Mouse (Mus musculus): ENCODE results near the gene Gm42417. TPM values are rescaled to one million over a fixed set of nuclear protein-coding genes. Genes with fewer than 3 reads are reported as not detected.

Gene Gm42417
- total RNA-seq, 2 experiments from 2014 or later = not detected

DNA sequence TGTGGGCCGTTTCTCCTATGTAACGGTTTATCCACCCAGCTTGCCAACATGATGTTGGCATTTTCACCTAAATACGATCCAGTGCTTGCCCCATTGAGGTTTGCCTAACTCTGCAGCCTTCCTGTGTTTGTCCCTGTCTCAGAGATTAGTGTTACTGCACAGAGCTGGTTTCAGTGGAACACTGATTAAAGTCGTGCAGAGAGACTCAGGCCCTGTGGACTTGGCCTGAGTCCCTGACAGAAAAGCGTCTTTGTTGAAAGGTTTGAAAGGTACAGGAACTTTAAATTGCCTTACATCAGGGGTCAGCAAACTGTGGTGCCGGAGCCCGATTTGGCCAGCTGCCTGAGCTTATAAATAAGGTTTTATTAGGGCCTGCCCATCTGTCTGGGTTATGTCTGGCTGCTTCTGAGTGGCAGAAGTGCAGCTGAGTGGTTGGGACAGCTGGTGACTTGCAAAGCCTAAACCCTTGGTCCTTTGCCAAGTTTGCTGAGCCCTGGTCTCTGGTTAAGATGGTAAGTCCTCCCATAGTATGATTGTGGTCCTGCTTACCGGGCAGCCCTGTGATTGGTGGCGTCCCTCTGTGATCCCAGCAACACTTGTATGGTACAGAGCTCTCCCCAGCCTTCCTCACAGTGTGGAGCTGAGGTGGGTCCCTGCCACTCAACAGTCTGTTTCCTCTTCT, 15.8 kb downstream of the Gm42417 start:
- peak in 1 of 2 experiments; percentile 9 for DNase-seq (ENCODE audit: low spot score in 2 of 2)

DNA sequence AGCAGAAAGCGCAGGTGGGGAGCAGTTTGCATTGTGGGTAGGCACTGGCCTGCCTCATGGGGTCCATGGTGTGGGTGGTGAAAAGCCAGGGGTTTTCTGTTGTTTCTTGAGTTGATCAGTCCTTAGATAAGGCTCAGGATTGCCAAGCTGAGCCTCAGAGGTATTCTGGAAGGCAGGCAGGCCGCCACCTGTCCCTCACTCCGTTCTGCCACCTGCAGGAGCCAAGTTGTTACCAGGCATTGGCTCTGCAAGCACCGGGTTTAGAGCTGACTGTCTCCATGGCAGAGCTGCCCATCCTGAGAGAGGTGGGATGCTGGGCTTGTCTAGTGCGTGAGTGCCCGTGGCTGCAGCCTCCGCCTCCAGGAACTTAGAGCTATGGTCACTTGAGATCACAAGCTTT, 17.0 kb downstream of the Gm42417 start:
- DNase-seq (ENCODE audit: low spot score in 2 of 2) = no peak

DNA sequence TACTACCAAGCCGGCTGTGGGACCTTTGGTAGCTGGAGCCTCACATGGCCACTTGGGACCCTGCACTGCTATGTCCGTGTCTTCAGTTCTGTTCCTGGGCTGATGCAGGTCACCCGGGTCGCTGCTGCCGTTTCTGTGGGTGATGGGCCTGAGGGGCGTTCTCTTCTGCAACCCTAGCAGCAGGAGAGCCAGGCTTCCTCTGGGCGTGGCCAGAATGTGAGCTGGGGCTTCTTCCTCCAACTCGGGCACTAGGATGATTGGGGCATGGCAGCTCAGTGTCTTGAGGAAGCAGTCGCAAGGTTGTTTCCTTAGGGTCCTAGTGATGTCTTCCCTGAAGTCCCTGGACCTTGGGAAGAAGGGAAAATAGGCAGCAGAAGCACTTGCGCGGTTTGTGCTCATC, 19.6 kb downstream of the Gm42417 start:
- no peak for DNase-seq (ENCODE audit: low spot score in 2 of 2)

DNA sequence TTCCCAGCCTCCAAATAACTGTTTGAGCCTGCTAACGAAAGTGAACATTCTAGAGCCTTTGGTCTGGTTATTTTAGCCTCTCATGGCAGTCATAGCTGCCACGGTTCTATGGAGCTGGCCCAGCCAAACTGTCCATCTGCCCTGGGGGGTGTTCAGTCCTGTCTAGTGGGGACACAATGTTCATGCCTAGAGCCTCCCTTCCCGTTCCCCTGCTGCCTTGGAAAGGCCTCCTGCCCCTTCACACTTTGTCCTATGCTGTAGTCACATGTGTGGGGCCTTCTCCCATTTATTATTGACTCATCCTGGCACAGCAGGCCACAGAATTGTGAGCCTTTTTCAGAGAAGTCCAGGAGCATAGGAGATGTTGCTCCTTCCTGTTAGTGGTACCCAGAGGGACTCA, 21.0 kb downstream of the Gm42417 start:
- no peak for DNase-seq (ENCODE audit: low spot score in 2 of 2)

DNA sequence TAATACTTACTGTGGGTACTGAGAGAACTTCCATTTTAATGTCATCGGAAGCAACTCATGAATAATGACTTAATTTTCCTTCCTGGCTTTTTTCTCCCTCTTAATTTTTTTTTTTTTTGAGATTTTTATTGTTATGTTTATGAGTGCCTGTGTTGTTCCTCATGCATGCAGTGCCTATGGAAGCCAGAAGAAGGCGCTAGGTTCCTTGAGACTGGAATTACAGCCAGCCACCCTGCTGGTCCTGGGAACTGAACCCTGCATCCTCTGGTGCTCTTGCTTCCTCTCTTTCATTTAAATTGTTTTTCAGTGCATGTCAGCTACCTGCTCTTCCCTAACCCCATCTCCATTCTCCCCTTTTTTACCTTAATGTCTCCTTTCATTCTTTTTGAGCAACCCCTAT, 25.5 kb downstream of the Gm42417 start:
- no peak for DNase-seq (ENCODE audit: low spot score in 2 of 2)

DNA sequence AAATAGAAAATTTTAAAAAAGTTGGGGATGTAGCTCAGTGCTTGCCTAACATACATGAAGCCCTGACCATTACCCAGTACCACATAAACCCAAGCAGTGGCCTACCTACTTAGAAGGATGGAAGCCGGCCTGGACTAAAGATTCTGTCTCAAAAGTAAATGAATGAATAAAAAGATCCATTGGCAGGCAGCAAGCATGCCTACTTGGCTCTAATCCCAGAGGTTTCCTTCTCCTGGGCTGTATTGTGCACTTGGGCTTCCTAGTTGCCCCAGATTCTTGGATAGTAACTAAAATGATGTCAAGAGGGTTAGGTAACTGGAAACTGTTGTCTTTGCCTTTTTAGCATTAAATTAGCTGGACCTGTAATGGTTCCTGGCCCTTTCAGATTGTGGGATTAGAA, 25.9 kb downstream of the Gm42417 start:
- DNase-seq (ENCODE audit: low spot score in 2 of 2) = peak in 1 of 2 experiments; percentile 50

DNA sequence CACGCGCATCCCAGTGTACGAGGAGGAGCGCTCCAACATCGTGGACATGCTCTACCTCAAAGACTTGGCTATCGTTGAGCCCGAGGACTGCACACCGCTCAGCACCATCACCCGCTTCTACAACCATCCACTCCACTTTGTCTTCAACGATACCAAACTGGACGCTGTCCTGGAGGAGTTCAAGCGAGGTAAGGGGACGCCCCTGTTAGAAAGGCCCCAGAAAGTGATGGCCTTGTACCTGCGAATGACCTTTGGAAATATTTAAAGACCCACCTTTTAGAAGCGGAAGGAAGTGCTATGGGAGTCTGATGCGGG, 26.3 kb downstream of the Gm42417 start:
- no peak for DNase-seq (ENCODE audit: low spot score in 2 of 2)

DNA sequence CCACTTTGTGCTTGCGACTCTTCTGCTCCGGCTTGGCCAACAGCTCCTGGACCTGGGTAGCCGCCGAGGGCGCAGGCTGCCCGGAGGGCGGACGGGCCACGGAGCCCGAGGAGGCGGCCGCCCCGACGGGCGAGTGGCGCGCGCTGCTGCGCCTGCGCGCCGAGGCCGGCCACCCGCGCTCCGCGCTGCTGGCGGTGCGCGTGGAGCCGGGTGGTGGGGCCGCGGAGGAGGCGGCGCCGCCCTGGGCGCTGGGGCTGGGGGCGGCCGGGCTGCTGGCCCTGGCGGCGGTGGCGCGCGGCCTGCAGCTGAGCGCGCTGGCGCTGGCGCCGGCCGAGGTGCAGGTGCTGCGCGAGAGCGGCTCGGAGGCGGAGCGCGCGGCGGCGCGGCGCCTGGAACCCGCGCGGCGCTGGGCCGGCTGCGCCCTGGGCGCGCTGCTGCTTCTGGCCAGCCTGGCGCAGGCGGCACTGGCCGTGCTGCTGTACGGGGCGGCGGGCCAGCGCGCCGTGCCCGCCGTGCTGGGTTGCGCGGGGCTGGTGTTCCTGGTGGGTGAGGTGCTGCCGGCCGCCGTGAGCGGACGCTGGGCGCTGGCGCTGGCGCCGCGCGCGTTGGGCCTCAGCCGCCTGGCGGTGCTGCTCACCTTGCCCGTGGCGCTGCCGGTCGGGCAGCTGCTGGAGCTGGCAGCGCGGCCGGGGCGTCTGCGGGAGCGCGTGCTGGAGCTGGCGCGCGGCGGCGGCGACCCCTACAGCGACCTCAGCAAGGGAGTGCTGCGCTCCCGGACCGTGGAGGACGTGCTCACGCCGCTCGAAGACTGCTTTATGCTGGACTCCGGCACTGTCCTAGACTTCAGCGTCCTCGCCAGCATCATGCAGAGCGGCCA, 26.9 kb downstream of the Gm42417 start:
- peak; percentile 47 to 58 for DNase-seq (ENCODE audit: low spot score in 2 of 2)

DNA sequence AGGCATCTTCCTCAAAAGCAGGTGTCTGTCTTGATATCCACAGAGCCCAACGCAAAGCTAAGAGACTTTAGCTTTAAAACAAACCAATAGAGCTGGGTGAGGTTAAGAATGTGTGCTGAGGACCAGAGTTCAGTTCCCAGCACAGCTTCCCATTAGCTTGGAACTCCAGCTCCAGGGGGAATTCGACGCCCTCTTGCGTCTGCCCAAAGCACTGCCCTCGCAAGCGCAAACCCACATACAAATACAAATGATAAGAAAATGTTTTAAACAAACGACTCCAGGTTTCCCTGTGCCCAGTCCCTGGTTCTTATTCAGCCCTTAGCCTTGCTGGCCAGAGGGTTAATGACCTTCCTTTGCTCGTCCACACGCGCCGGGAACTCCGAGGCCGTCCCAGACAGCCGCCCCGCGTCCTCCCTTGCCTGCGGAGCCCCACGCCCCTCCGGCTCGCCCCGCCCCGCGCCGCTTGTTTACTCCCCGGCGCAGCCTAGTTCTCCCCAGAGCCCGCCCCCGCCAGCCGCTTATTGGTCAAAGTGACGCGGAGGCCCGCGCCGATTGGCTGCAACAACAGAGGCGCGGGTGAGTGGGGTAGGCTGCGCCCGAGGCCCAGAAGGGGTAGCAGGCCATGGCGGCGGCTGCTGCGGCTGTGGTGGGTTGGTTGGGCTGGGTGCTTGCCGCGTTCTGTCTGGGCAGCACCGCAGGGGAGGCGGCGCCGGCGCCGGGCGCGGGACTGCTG, 27.8 kb downstream of the Gm42417 start, which contains the start of gene Cnnm3:
Gene Cnnm3 (plus strand): TSS at position 579 of the 733 bp plus-strand sequence.
- DNase-seq (ENCODE audit: low spot score in 2 of 2) = peak; percentile 98 to 99

DNA sequence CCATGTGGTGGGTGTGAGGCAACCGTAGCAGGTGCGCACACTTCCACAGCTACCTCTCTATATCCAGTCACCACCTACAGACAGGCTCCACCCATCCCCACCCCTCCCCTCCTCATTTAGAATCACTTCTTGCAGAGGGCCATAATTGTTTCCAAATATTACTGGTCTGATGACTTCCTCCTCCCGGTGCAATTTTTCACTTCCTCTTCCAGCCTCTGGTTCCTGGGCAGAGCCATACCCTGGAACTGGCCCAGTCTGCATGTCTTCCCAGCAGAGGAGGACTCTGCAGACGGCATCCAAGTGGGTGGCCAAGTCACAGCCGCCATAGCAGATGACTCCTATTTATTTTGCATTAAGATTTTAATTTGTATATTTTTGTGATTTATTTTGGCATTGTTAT, 31.0 kb downstream of the Gm42417 start:
- DNase-seq (ENCODE audit: low spot score in 2 of 2) = no peak

DNA sequence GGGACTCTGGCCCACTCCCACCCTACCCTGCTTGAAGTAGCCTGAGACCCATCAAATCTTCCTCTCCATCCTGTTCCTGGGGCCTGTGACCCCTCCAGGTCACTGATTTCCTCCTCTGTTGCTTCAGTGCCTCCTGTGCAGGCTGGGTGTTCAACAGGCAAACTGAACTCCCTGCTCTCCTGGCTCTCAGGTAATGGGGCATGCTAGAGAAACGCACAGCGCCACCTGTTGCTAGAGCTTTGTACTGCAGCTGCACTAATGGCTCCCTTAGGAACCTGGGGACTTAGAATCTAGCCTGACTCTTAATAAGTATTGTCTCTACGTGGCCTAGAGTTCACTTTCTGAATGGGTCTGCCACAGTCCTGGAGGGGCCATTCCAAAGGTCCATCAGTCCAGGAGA, 38.0 kb downstream of the Gm42417 start:
- peak; percentile 32 to 82 for DNase-seq (ENCODE audit: low spot score in 2 of 2)

DNA sequence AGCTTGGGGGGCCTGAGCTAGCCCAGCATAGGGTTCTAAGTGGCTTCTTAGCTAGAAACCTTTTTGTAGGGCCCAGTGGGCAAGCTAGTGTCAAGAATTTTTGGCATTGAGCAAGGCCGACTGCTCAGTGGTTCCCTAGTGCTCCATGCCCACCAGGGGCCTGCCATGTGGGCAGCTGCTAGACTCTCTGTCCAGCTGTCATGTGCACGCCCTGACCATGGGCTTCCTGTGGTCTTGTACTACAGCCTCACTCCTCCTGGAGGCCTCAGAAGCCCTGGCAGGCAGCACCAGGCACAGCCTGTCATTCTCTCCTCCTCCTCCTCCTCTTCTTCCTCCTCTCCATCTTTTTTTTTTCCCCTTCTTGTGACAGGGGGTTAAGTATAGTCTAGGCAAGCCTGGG, 41.9 kb downstream of the Gm42417 start:
- DNase-seq (ENCODE audit: low spot score in 2 of 2) = no peak

DNA sequence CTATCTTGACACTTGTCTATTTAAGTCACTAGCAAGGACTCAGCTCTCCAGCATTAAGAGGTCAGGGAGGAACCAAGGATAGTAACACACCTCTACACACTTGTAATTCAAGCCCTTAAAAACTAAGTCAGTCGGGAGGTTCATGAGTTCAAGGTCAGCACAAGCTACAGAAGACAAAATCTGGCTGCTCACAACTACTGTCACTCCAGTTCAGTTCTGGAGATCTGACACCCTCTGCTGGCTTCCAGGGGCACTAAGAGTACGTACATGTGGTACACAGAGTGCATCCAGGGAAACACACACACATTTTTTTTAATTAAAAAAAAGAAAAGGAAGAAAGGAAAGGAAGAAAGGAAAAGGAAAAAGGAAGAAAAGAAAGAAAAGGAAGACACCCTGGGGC, 42.5 kb downstream of the Gm42417 start:
- DNase-seq (ENCODE audit: low spot score in 2 of 2) = peak in 1 of 2 experiments; percentile 59

DNA sequence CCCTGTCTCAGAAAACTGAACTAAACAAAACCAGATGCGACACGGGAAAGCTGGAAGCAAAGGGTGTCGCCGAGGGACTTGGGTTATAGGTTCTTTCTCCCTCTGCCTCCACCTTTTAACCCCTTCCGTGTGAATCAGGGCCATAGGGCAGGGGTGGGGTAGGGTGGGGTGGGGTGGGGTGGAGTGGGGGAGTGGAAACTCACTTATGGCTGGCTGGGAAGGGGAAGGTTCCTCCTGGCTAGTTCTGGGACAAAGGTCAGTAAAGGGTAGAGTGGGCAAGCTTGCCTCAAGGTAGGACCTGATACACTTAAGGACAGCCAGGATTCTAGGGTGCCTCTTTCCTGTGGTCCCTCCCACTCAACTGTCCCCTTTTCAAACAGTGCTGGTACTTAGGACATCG, 45.9 kb downstream of the Gm42417 start:
- DNase-seq (ENCODE audit: low spot score in 2 of 2) = no peak

DNA sequence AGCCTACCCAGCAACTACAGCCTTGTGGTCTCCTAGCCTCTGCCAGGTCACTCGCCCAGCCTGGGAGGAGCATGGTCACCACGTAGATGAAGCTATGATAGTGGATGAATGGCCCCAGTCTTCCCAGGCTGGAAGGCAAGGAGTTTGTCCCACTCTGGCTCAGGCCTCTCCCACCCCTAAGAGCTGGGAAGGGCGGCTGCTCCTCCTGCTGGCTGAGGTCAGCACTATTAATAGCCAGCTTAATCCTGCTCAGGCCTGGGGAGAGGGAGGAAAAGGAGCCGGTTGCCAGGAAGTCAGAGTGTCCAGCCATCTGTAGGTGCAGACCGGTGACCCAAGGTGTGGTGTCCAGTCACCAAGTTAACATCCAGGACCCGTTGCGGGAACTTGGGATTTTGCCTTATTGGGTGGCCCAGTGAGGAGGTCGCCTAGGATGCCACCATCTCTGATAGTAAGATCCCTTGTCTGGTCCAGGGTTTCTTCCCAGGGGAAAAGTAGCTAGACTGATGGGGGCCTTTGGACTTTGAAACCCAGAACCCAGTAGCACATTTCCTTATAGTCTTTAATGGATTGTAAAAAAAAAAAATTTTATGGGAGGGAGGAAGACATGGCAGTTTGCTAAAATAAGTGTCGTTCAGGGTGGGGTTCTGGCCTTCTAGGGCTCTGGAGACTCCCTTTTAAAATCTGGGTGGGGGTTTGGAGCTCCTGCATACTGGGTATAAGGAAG, 46.7 kb downstream of the Gm42417 start:
- DNase-seq (ENCODE audit: low spot score in 2 of 2) = no peak

DNA sequence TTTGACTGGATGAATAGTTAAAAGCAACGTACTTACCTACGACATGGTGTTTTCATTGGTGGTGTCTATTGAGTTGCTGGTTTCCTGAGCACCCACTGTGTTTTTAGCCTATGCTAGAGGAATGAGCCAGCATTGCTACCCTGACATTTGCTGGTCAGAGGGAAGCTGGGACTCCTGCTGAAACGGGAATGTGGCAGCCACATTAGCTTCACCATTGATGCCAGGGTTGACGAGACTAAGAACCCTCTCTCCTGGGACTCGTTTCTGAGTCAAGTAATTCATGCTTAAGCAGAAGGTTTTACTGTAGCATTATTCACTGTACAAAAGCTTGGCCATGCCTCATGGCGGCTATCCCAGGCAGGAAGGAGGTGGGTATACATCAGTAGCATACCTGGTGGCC, 49.6 kb downstream of the Gm42417 start:
- no peak for DNase-seq (ENCODE audit: low spot score in 2 of 2)

DNA sequence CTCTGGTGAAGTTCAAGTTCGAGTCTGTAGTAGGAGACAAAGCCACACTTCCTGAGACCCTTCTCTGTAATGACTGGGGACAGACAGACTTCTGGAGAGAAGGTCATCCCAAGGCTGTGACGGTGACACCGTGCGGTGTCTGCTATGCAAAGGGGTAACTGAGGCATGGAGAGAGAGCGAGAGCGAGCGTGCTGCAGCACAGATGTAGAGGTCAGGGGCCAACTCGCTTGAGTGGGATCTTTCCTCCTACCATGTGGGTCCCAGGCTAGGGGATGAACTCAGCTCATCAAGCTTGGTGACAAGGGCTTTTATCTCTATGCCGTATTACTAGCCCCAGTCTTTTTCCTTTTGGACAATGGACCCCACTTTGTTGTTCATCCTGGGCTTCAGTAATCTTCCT, 52.1 kb downstream of the Gm42417 start:
- DNase-seq (ENCODE audit: low spot score in 2 of 2) = no peak

DNA sequence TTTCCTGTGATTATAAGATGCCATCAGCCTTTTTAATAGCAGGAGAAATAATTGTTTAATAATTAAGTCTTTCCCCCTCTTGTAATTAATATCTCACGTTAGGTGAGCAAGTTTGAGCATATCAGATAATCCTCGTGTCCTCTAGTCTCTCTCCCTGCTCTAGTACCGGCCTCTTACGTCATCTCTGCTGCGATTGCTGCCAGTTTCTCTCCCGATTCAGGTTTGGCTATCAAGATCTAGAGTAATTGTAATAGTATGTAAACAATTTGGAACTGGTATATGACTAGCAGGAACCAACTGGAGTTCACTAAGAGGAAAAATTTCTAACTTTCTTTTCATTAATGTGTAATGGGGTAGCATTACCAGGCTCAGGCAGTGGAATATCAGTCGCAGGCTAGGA, 54.1 kb downstream of the Gm42417 start:
- DNase-seq (ENCODE audit: low spot score in 2 of 2) = no peak

DNA sequence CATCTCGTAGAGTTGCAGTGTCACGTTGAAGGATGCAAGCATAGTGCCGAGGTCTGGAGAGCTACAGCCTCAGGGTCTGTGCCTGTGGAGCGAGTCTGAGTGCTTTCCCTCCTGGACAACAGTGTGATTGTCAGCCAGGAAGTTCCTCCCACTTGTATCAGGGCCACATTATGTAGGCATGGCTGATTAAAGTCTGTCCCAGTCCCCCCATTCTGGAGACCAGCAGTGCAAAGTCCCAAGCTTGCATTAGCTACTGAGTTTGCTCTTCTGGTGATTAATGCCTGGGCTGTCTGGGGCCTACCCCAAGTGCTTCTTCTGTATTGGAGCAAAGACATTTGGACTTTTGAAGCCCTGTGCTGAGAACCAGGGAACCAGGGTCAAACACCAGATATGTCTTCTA, 55.4 kb downstream of the Gm42417 start:
- no peak for DNase-seq (ENCODE audit: low spot score in 2 of 2)
